Mouse (Mus musculus): ENCODE results near the gene Uso1.

- TF ChIP-seq GATA1 (IDR thresholded peaks at IDR 0.05; ENCODE audit: low read length) (no peak), TAL1 (IDR thresholded peaks at IDR 0.05; ENCODE audit: low read length) (no peak)
Observed at GRCm38 (mm10) chr5:92220287-92220902, 82.7 kb downstream of the Uso1 start.

Measured in erythroblast, embryonic 14.5 days (primary cell).